Mouse (Mus musculus): Measurements from ENCODE around the gene Fermt2. TPM values are rescaled to one million over a fixed set of nuclear protein-coding genes. Genes with fewer than 3 reads are reported as not detected.

Gene Fermt2
- polyA plus RNA-seq, 1 experiment: 4.7 TPM

- WGBS: 25% methylated on average over 10 of the region's 10 CpGs
- H3K36me3 ChIP-seq (ENCODE audit: control insufficient read depth, insufficient read depth, low read length): no peaks in the 10 kb centered on the region
- TF ChIP-seq POLR2A (IDR thresholded peaks at IDR 0.05; ENCODE audit: low read depth, low read length) (no peak), CTCF (IDR thresholded peaks at IDR 0.05; ENCODE audit: extremely low read depth, insufficient read length, insufficient replicate concordance, low read depth, low read length) (no peak)
- H3K4me1 ChIP-seq (ENCODE audit: control insufficient read depth, insufficient read depth, insufficient read length, low read length): peaks cover 5% of the 10 kb centered on the region; the same call in 1 of the 2 replicates
- H3K27me3 ChIP-seq (ENCODE audit: control insufficient read depth, insufficient read depth, low read length): no peaks in the 10 kb centered on the region
- no peak overlapping the region for H3K4me3 ChIP-seq (ENCODE audit: low read depth, low read length)
- 0 out of 2 replicates have a peak overlapping the region, but pooled peaks have one; percentile 12 for H3K27ac ChIP-seq (ENCODE audit: insufficient read depth, low read depth, low read length)
Observed at GRCm38 (mm10) chr14:45463599-45463998, 66.3 kb downstream of the Fermt2 start.

- no peak overlapping the region for H3K27ac ChIP-seq (ENCODE audit: insufficient read depth, low read depth, low read length)
- H3K27me3 ChIP-seq (ENCODE audit: control insufficient read depth, insufficient read depth, low read length): no peaks in the 10 kb centered on the region
- 87% methylated on average over 10 of the region's 10 CpGs for WGBS
- no peaks in the 10 kb centered on the region for H3K36me3 ChIP-seq (ENCODE audit: control insufficient read depth, insufficient read depth, low read length)
- TF ChIP-seq POLR2A (IDR thresholded peaks at IDR 0.05; ENCODE audit: low read depth, low read length) (no peak), CTCF (IDR thresholded peaks at IDR 0.05; ENCODE audit: extremely low read depth, insufficient read length, insufficient replicate concordance, low read depth, low read length) (no peak)
- no peak overlapping the region for H3K4me3 ChIP-seq (ENCODE audit: low read depth, low read length)
- peaks cover 5% of the 10 kb centered on the region; the same call in 1 of the 2 replicates for H3K4me1 ChIP-seq (ENCODE audit: control insufficient read depth, insufficient read depth, insufficient read length, low read length)
Observed at GRCm38 (mm10) chr14:45462875-45463475, 66.9 kb downstream of the Fermt2 start.

GRCm38 (mm10) chr14:45462374-45462773 lies 67.5 kb downstream of the Fermt2 start:
- no peaks in the 10 kb centered on the region for H3K36me3 ChIP-seq (ENCODE audit: control insufficient read depth, insufficient read depth, low read length)
- H3K27me3 ChIP-seq (ENCODE audit: control insufficient read depth, insufficient read depth, low read length): no peaks in the 10 kb centered on the region
- 82% methylated on average over 6 of the region's 6 CpGs for WGBS
- TF ChIP-seq CTCF (IDR thresholded peaks at IDR 0.05; ENCODE audit: extremely low read depth, insufficient read length, insufficient replicate concordance, low read depth, low read length): no peak
- no peak for TF ChIP-seq POLR2A (IDR thresholded peaks at IDR 0.05; ENCODE audit: low read depth, low read length)
- no peak overlapping the region for H3K4me3 ChIP-seq (ENCODE audit: low read depth, low read length)
- H3K27ac ChIP-seq (ENCODE audit: insufficient read depth, low read depth, low read length): no peak overlapping the region
- peaks cover 5% of the 10 kb centered on the region; the same call in 1 of the 2 replicates for H3K4me1 ChIP-seq (ENCODE audit: control insufficient read depth, insufficient read depth, insufficient read length, low read length)

- no peak overlapping the region for H3K4me3 ChIP-seq (ENCODE audit: low read depth, low read length)
- H3K4me1 ChIP-seq (ENCODE audit: control insufficient read depth, insufficient read depth, insufficient read length, low read length): peaks cover 6% of the 10 kb centered on the region; the same call in 1 of the 2 replicates
- H3K36me3 ChIP-seq (ENCODE audit: control insufficient read depth, insufficient read depth, low read length): no peaks in the 10 kb centered on the region
- WGBS: 93% methylated on average over 6 of the region's 6 CpGs
- no peak overlapping the region for H3K27ac ChIP-seq (ENCODE audit: insufficient read depth, low read depth, low read length)
- H3K27me3 ChIP-seq (ENCODE audit: control insufficient read depth, insufficient read depth, low read length): no peaks in the 10 kb centered on the region
- no peak for TF ChIP-seq POLR2A (IDR thresholded peaks at IDR 0.05; ENCODE audit: low read depth, low read length)
- no peak for TF ChIP-seq CTCF (IDR thresholded peaks at IDR 0.05; ENCODE audit: extremely low read depth, insufficient read length, insufficient replicate concordance, low read depth, low read length)
Observed at GRCm38 (mm10) chr14:45461945-45462344, 68.0 kb downstream of the Fermt2 start.

DNA sequence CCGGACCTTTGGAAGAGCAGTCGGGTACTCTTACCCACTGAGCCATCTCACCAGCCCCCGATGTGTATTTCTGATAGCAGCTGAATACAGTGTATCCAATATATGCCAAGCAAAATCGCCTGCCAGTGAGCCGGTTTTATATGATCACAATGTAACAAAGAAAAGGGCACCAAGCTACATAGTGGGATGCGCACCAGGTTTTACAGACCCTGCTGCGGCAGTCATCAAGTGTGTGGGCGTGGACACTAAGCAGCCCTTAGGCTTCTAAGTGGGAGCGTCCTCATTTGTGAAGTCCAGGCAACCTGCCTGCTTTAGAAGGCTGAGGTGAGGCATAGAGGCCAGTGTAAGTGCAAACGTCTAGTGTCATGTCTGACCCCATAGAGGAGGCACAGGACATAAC lies 69.4 kb downstream of the Fermt2 start:
- TF ChIP-seq CTCF (IDR thresholded peaks at IDR 0.05; ENCODE audit: extremely low read depth, insufficient read length, insufficient replicate concordance, low read depth, low read length): no peak
- no peak for TF ChIP-seq POLR2A (IDR thresholded peaks at IDR 0.05; ENCODE audit: low read depth, low read length)
- H3K4me1 ChIP-seq (ENCODE audit: control insufficient read depth, insufficient read depth, insufficient read length, low read length): peaks cover 7% of the 10 kb centered on the region; the same call in 1 of the 2 replicates
- H3K27me3 ChIP-seq (ENCODE audit: control insufficient read depth, insufficient read depth, low read length): no peaks in the 10 kb centered on the region
- WGBS: 89% methylated on average over 10 of the region's 10 CpGs
- no peak overlapping the region for H3K27ac ChIP-seq (ENCODE audit: insufficient read depth, low read depth, low read length)
- H3K4me3 ChIP-seq (ENCODE audit: low read depth, low read length): no peak overlapping the region
- H3K36me3 ChIP-seq (ENCODE audit: control insufficient read depth, insufficient read depth, low read length): no peaks in the 10 kb centered on the region

GRCm38 (mm10) chr14:45459877-45460276 lies 70.0 kb downstream of the Fermt2 start:
- TF ChIP-seq CTCF (IDR thresholded peaks at IDR 0.05; ENCODE audit: extremely low read depth, insufficient read length, insufficient replicate concordance, low read depth, low read length) (no peak), POLR2A (IDR thresholded peaks at IDR 0.05; ENCODE audit: low read depth, low read length) (no peak)
- Histone ChIP-seq H3K27me3 (ENCODE audit: control insufficient read depth, insufficient read depth, low read length) (no peaks in the 10 kb centered on the region), H3K4me3 (ENCODE audit: low read depth, low read length) (no peak overlapping the region), H3K27ac (ENCODE audit: insufficient read depth, low read depth, low read length) (no peak overlapping the region), H3K4me1 (ENCODE audit: control insufficient read depth, insufficient read depth, insufficient read length, low read length) (peaks cover 7% of the 10 kb centered on the region; the same call in 1 of the 2 replicates), H3K36me3 (ENCODE audit: control insufficient read depth, insufficient read depth, low read length) (no peaks in the 10 kb centered on the region)
- WGBS: 91% methylated on average over 14 of the region's 14 CpGs

GRCm38 (mm10) chr14:45457003-45457402 lies 72.9 kb downstream of the Fermt2 start:
- TF ChIP-seq CTCF (IDR thresholded peaks at IDR 0.05; ENCODE audit: extremely low read depth, insufficient read length, insufficient replicate concordance, low read depth, low read length) (no peak), POLR2A (IDR thresholded peaks at IDR 0.05; ENCODE audit: low read depth, low read length) (no peak)
- H3K27me3 ChIP-seq (ENCODE audit: control insufficient read depth, insufficient read depth, low read length): no peaks in the 10 kb centered on the region
- no peak overlapping the region for H3K4me3 ChIP-seq (ENCODE audit: low read depth, low read length)
- no peak overlapping the region for H3K27ac ChIP-seq (ENCODE audit: insufficient read depth, low read depth, low read length)
- 85% methylated on average over 9 of the region's 9 CpGs for WGBS
- H3K36me3 ChIP-seq (ENCODE audit: control insufficient read depth, insufficient read depth, low read length): no peaks in the 10 kb centered on the region
- H3K4me1 ChIP-seq (ENCODE audit: control insufficient read depth, insufficient read depth, insufficient read length, low read length): 0 out of 2 replicates have a peak, but pooled peaks cover 3% of the 10 kb centered on the region

All from small intestine, adult 2 months (tissue).